In the genomic region with DNA sequence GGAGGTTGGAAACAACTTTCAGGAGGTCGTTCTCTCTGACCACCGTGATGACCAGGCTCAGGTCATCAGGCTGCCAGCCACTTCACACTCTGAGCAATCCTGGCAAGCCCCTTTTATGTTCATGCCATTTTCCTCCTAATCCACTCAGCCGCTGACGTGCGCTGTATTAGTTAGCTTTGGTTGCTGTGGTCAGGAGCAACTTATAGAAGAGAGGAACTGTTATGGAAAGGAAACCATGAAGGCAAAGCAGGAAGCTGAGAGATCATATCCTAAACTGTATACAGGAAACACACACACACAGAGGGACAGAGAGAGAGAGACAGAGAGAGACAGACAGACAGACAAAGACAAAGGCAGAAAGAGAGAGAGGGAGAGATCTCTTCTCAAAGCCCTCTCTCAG, we compare ENCODE assay signal across 19 mouse cellular contexts. TPM values are rescaled to one million over a fixed set of nuclear protein-coding genes. Genes with fewer than 3 reads are reported as not detected.
DNase-seq lines count a peak whose midpoint lies in the region; ATAC-seq and TF ChIP-seq lines count a peak whose summit lies in the region.
"Had no signal": no experiment of that assay in that cellular context is flagged by ENCODE, and none has a peak within 500 bp of the region (broad histone marks: within the 10 kb centered on the region; RNA-seq: fewer than 3 reads in every experiment).

No protein-coding gene starts in this region.

- no peaks in the 10 kb centered on the region for H3K36me3 ChIP-seq in kidney, adult 2 months (ENCODE audit: control insufficient read depth, insufficient read depth, low read length)
- H3K36me3 ChIP-seq in kidney, embryonic 16.5 days (ENCODE audit: insufficient read depth, low read length), result no peaks in the 10 kb centered on the region
- no peaks in the 10 kb centered on the region for H3K36me3 ChIP-seq in megakaryocyte, embryonic 14.5 days (replicated peaks; ENCODE audit: low read length)
- H3K36me3 ChIP-seq: embryonic facial prominence, embryonic 12.5 days; forebrain, embryonic 15.5 days; heart, embryonic 13.5 days; hindbrain, embryonic 12.5 days had no signal

- H3K9me3 ChIP-seq in kidney, embryonic 16.5 days (ENCODE audit: low read length), result no peaks in the 10 kb centered on the region
- no peaks in the 10 kb centered on the region; the same call in 1 of the 2 replicates for H3K9me3 ChIP-seq in megakaryocyte, embryonic 14.5 days
- H3K9me3 ChIP-seq: embryonic facial prominence, embryonic 12.5 days; forebrain, embryonic 15.5 days; heart, embryonic 13.5 days; hindbrain, embryonic 12.5 days had no signal

- WGBS in kidney, adult 2 months, result 63% methylated on average over 5 of the region's 5 CpGs
- 74% methylated on average over 5 of the region's 5 CpGs for WGBS in kidney, embryonic 16.5 days

- DNase-seq in kidney, adult 2 months, result no peak
- DNase-seq in left cerebral cortex, postnatal 4 days, result no peak
- DNase-seq in adrenal gland, postnatal 25 days, result no peak
- DNase-seq: adrenal gland, adult 8-10 months; cerebellum, adult 18-20 months; cerebellum, postnatal 10 days; embryo, embryonic 11 days; gastrocnemius, postnatal 10 days; heart, postnatal 36 days had no signal

- intact Hi-C loops in left cerebral cortex, postnatal 4 days (cut with DNase I), result no loop called here

- peaks cover 5% of the 10 kb centered on the region; the same call in 1 of the 2 replicates for H3K4me1 ChIP-seq in kidney, adult 2 months (ENCODE audit: control insufficient read depth, insufficient read depth, low read length)
- H3K4me1 ChIP-seq in kidney, embryonic 16.5 days (ENCODE audit: insufficient read depth, low read length), result no peaks in the 10 kb centered on the region
- H3K4me1 ChIP-seq in megakaryocyte, embryonic 14.5 days, result peaks cover 29% of the 10 kb centered on the region
- H3K4me1 ChIP-seq: embryonic facial prominence, embryonic 12.5 days; forebrain, embryonic 15.5 days; heart, embryonic 13.5 days; hindbrain, embryonic 12.5 days had no signal

- TF ChIP-seq CTCF in kidney, adult 2 months (conservative IDR thresholded peaks at IDR 0.05; ENCODE audit: insufficient read depth, insufficient read length, low read depth, low read length), result no peak

- H3K27ac ChIP-seq in kidney, adult 2 months (ENCODE audit: insufficient read depth, low read depth, low read length), result peak overlapping the region; percentile 83
- H3K27ac ChIP-seq in kidney, embryonic 16.5 days (ENCODE audit: low read length), result no peak overlapping the region
- H3K27ac ChIP-seq: embryonic facial prominence, embryonic 12.5 days; forebrain, embryonic 15.5 days; heart, embryonic 13.5 days; hindbrain, embryonic 12.5 days had no signal

- no peaks in the 10 kb centered on the region for H3K27me3 ChIP-seq in kidney, adult 2 months (replicated peaks; ENCODE audit: control insufficient read depth, insufficient read depth, low read length)
- no peaks in the 10 kb centered on the region for H3K27me3 ChIP-seq in kidney, embryonic 16.5 days (ENCODE audit: insufficient read depth, low read length)
- H3K27me3 ChIP-seq in megakaryocyte, embryonic 14.5 days (replicated peaks), result peaks cover 3% of the 10 kb centered on the region
- H3K27me3 ChIP-seq: embryonic facial prominence, embryonic 12.5 days; forebrain, embryonic 15.5 days; hindbrain, embryonic 12.5 days had no signal

- H3K4me3 ChIP-seq in kidney, adult 2 months (ENCODE audit: insufficient read depth, low read depth, low read length), result no peak overlapping the region
- H3K4me3 ChIP-seq in kidney, embryonic 16.5 days (ENCODE audit: low read length), result no peak overlapping the region
- peak overlapping the region; percentile 18 for H3K4me3 ChIP-seq in megakaryocyte, embryonic 14.5 days (replicated peaks)
- H3K4me3 ChIP-seq: embryonic facial prominence, embryonic 12.5 days; forebrain, embryonic 15.5 days; heart, embryonic 13.5 days; hindbrain, embryonic 12.5 days had no signal

- ATAC-seq in kidney, embryonic 16.5 days (ENCODE audit: low FRiP score, low TSS enrichment), result no peak
- ATAC-seq in common myeloid progenitor, adult 5-6 weeks (replicated peaks; ENCODE audit: low read depth, poor library complexity, severe bottlenecking), result peak; percentile 86
- no peak for ATAC-seq in frontal cortex, adult (ENCODE audit: low TSS enrichment)
- ATAC-seq: forebrain, embryonic 15.5 days; hindbrain, embryonic 16.5 days; inflammation-experienced regulatory T-cells, adult 6 months had no signal

- H3K4me2 ChIP-seq in kidney, embryonic 16.5 days (replicated peaks; ENCODE audit: low read depth, low read length), result no peak overlapping the region
- H3K4me2 ChIP-seq: embryonic facial prominence, embryonic 12.5 days; forebrain, embryonic 15.5 days; heart, embryonic 13.5 days; hindbrain, embryonic 12.5 days had no signal

- TF ChIP-seq POLR2A in kidney, adult 2 months (IDR thresholded peaks at IDR 0.05; ENCODE audit: low read depth, low read length), result no peak

- H3K9ac ChIP-seq in kidney, embryonic 16.5 days (replicated peaks; ENCODE audit: low read length), result no peak overlapping the region
- H3K9ac ChIP-seq: embryonic facial prominence, embryonic 12.5 days; forebrain, embryonic 15.5 days; heart, embryonic 13.5 days; hindbrain, embryonic 12.5 days had no signal

RNA-seq across cellular contexts. Expression of gene Ccl28, which starts 15.7 kb away (rescaled TPM):
- polyA plus RNA-seq in kidney, adult 2 months (2012; rRNA removed), result 2.3 and 3.2 TPM in 2 replicates
- polyA plus RNA-seq in kidney, embryonic 16.5 days (2015; fragmentation: Nextera tagmentation; extraction: Ambion mirVana), result 0.12 and 0.15 TPM in 2 replicates
- total RNA-seq in common myeloid progenitor, adult 5-6 weeks (2017), result 0.46 TPM in 1 of 2 replicates, not detected in the other
- not detected in 2 replicates for polyA plus RNA-seq in megakaryocyte, embryonic 14.5 days (2012; ENCODE audit: insufficient read depth, low replicate concordance)
- 1 to 10 TPM in 1 of 2 experiments, under 1 TPM in 1; 0.68 to 2.8 TPM for total RNA-seq in left cerebral cortex, postnatal 4 days (2021)
- 0.33 and 0.88 TPM in 2 replicates for total RNA-seq in adrenal gland, postnatal 25 days (2021)
- total RNA-seq: heart, postnatal 36 days had no signal
- polyA plus RNA-seq: heart, embryonic 13.5 days had no signal

RNA-seq across cellular contexts. Expression of gene Hmgcs1, which starts 50.9 kb away (rescaled TPM):
- 67.5 and 86.3 TPM in 2 replicates for polyA plus RNA-seq in kidney, adult 2 months (2012; rRNA removed)
- polyA plus RNA-seq in kidney, embryonic 16.5 days (2015; fragmentation: Nextera tagmentation; extraction: Ambion mirVana), result 202 and 204 TPM in 2 replicates
- total RNA-seq in common myeloid progenitor, adult 5-6 weeks (2017), result 32.2 and 34.3 TPM in 2 replicates
- polyA plus RNA-seq in megakaryocyte, embryonic 14.5 days (2012; ENCODE audit: insufficient read depth, low replicate concordance), result 5.2 and 20.7 TPM in 2 replicates
- 100 to 1,000 TPM; 814 to 887 TPM for total RNA-seq in left cerebral cortex, postnatal 4 days (2021)
- total RNA-seq in adrenal gland, postnatal 25 days (2021), result 548 and 767 TPM in 2 replicates

Comparison
In these comparisons a context has a peak if more than half of its experiments do, and no peak if none do; other contexts are left out.
1. RNA of gene Hmgcs1, which starts 50.9 kb away (total RNA-seq): 814 to 887 TPM in left cerebral cortex, postnatal 4 days and 548 to 767 TPM in adrenal gland, postnatal 25 days; 32.2 to 34.3 TPM in common myeloid progenitor, adult 5-6 weeks; every median in the first group is over 10 times any median in the second.